Mouse (Mus musculus) CH12.LX (cell line): ENCODE data around the gene Atp1b3. TPM values are rescaled to one million over a fixed set of nuclear protein-coding genes. Genes with fewer than 3 reads are reported as not detected.
"Not testable (repeated sequence)": the region's sequence is repeated elsewhere in the genome, so short reads cannot be mapped to it uniquely, and the experiment has no call there.

ENCODE experiments used
- DNase-seq: peaks from one replicate; pipeline ENCODE4 v3.0.0-alpha.2; 2013; ENCODE audit errors: extremely low read depth
- H3K27ac ChIP-seq: 2 replicates; pipeline ENCODE4 v1.5.1; 2012; ENCODE audit warnings: low read depth, mild to moderate bottlenecking, control low read depth, moderate library complexity; ENCODE audit not compliant: insufficient read depth
- H3K27me3 ChIP-seq: replicated peaks from 2 replicates; pipeline ENCODE3; 2012; ENCODE audit warnings: inconsistent platforms
- H3K36me3 ChIP-seq, 2 experiments: replicated peaks in 1 of 2; 2 replicates each; pipeline versions ENCODE3 to v1.6.1; 2012; ENCODE audit warnings: inconsistent platforms in 1 of 2, low read length in 1 of 2, mild to moderate bottlenecking in 1 of 2, mixed read lengths in 1 of 2, moderate library complexity in 1 of 2; ENCODE audit not compliant: control insufficient read depth in 1 of 2, insufficient read depth in 1 of 2
- H3K4me1 ChIP-seq, 2 experiments: 2 replicates each; pipeline ENCODE4 v1.6.1; 2012; ENCODE audit warnings: inconsistent platforms in 1 of 2, moderate library complexity in 1 of 2; ENCODE audit not compliant: insufficient read depth in 2 of 2, control insufficient read depth in 1 of 2
- H3K4me2 ChIP-seq: 2 replicates; pipeline ENCODE4 v1.6.1; 2012; ENCODE audit warnings: low read depth, mild to moderate bottlenecking, control low read depth; ENCODE audit not compliant: poor library complexity, insufficient read depth, severe bottlenecking
- H3K4me3 ChIP-seq, 3 experiments: fragments of 150-350 bp in 1 of 3; sonication (generic) in 1 of 3; replicated peaks in 1 of 3; 2 replicates each; pipeline versions ENCODE3 to v1.5.1; 2011 to 2012; ENCODE audit warnings: low read depth in 2 of 3, low read length in 2 of 3, mild to moderate bottlenecking in 2 of 3, moderate library complexity in 2 of 3, control low read depth in 1 of 3, improper control_type of control experiment in 1 of 3, inconsistent platforms in 1 of 3, mixed read lengths in 1 of 3; ENCODE audit not compliant: poor library complexity in 1 of 3
- H3K79me2 ChIP-seq: replicated peaks from 2 replicates; pipeline ENCODE4 v1.6.1; 2012; ENCODE audit warnings: mild to moderate bottlenecking, moderate library complexity; ENCODE audit not compliant: control insufficient read depth, poor library complexity, insufficient read depth, severe bottlenecking; ENCODE audit errors: extremely low read depth
- H3K9ac ChIP-seq: 2 replicates; pipeline ENCODE4 v1.6.1; 2012; ENCODE audit warnings: low read depth, mild to moderate bottlenecking, control low read depth, moderate library complexity; ENCODE audit not compliant: insufficient read depth
- H3K9me3 ChIP-seq: replicated peaks from 2 replicates; pipeline ENCODE3; 2012; ENCODE audit warnings: low read length, inconsistent platforms, mixed read lengths
- CHD1 ChIP-seq: IDR thresholded peaks from 2 replicates; pipeline ENCODE4 v1.6.1; 2012; ENCODE audit warnings: low read depth, low read length, improper control_type of control experiment, inconsistent platforms
- E2F4 ChIP-seq: IDR thresholded peaks from 2 replicates; pipeline ENCODE4 v1.6.1; 2011; ENCODE audit warnings: low read depth, low read length, improper control_type of control experiment; ENCODE audit not compliant: insufficient replicate concordance
- ELF1 ChIP-seq: IDR thresholded peaks from 2 replicates; pipeline ENCODE4 v1.6.1; 2014; ENCODE audit warnings: low read depth, mild to moderate bottlenecking, inconsistent platforms, low read length, improper control_type of control experiment
- ETS1 ChIP-seq: conservative IDR thresholded peaks from 2 replicates; pipeline ENCODE4 v1.6.1; 2012; ENCODE audit warnings: low read depth, mild to moderate bottlenecking, inconsistent platforms, low read length, improper control_type of control experiment, moderate library complexity
- GABPA ChIP-seq: IDR thresholded peaks from 2 replicates; pipeline ENCODE4 v1.6.1; 2012; ENCODE audit warnings: low read depth, low read length, improper control_type of control experiment, inconsistent platforms; ENCODE audit not compliant: insufficient replicate concordance
- IRF4 ChIP-seq: IDR thresholded peaks from 2 replicates; pipeline ENCODE4 v1.6.1; 2014; ENCODE audit warnings: low read depth, mild to moderate bottlenecking, inconsistent platforms, low read length, improper control_type of control experiment
- JUN ChIP-seq: IDR thresholded peaks from 2 replicates; pipeline ENCODE4 v1.6.1; 2011; ENCODE audit warnings: low read depth, mild to moderate bottlenecking, low read length, improper control_type of control experiment, moderate library complexity; ENCODE audit not compliant: insufficient read depth
- JUND ChIP-seq: conservative IDR thresholded peaks from 2 replicates; pipeline ENCODE4 v1.6.1; 2011; ENCODE audit warnings: low read depth, low read length, improper control_type of control experiment
- MAFK ChIP-seq: IDR thresholded peaks from 2 replicates; pipeline ENCODE4 v1.6.1; 2011; ENCODE audit warnings: low read length, improper control_type of control experiment; ENCODE audit not compliant: insufficient replicate concordance
- MAZ ChIP-seq: IDR thresholded peaks from 2 replicates; pipeline ENCODE4 v1.6.1; 2012; ENCODE audit warnings: low read depth, mild to moderate bottlenecking, inconsistent platforms, low read length, improper control_type of control experiment, moderate library complexity
- MEF2A ChIP-seq: IDR thresholded peaks from 2 replicates; pipeline ENCODE4 v1.6.1; 2014; ENCODE audit warnings: low read depth, mild to moderate bottlenecking, inconsistent platforms, low read length, improper control_type of control experiment, borderline replicate concordance
- MXI1 ChIP-seq: IDR thresholded peaks from 2 replicates; pipeline ENCODE4 v1.6.1; 2011; ENCODE audit warnings: mild to moderate bottlenecking, low read depth, low read length, improper control_type of control experiment
- NRF1 ChIP-seq: IDR thresholded peaks from 2 replicates; pipeline ENCODE4 v1.6.1; 2014; ENCODE audit warnings: low read depth, mild to moderate bottlenecking, inconsistent platforms, low read length, improper control_type of control experiment, moderate library complexity
- PAX5 ChIP-seq: IDR thresholded peaks from 2 replicates; pipeline ENCODE4 v1.6.1; 2012; ENCODE audit warnings: low read length, inconsistent platforms, mixed read lengths
- POLR2A ChIP-seq: IDR thresholded peaks from 2 replicates; pipeline ENCODE4 v1.6.1; 2011; ENCODE audit warnings: low read depth, mild to moderate bottlenecking, improper control_type of control experiment, low read length
- RAD21 ChIP-seq: IDR thresholded peaks from 2 replicates; pipeline ENCODE4 v1.6.1; 2011; ENCODE audit warnings: low read depth, mild to moderate bottlenecking, low read length, improper control_type of control experiment, moderate library complexity
- RCOR1 ChIP-seq: conservative IDR thresholded peaks from 2 replicates; pipeline ENCODE4 v1.6.1; 2012; ENCODE audit warnings: low read depth, mild to moderate bottlenecking, inconsistent platforms, low read length, improper control_type of control experiment
- SIN3A ChIP-seq: IDR thresholded peaks from 2 replicates; pipeline ENCODE4 v1.6.1; 2012; ENCODE audit warnings: low read length, improper control_type of control experiment, inconsistent platforms
- TBP ChIP-seq: conservative IDR thresholded peaks from 2 replicates; pipeline ENCODE4 v1.6.1; 2011; ENCODE audit warnings: low read depth, low read length, improper control_type of control experiment
- TCF12 ChIP-seq: IDR thresholded peaks from 2 replicates; pipeline ENCODE4 v1.6.1; 2014; ENCODE audit warnings: low read depth, mild to moderate bottlenecking, inconsistent platforms, low read length, improper control_type of control experiment
- USF1 ChIP-seq: IDR thresholded peaks from 2 replicates; pipeline ENCODE4 v1.6.1; 2014; ENCODE audit warnings: low read depth, mild to moderate bottlenecking, inconsistent platforms, low read length, improper control_type of control experiment
- USF2 ChIP-seq: conservative IDR thresholded peaks from 2 replicates; pipeline ENCODE4 v1.6.1; 2011; ENCODE audit warnings: low read depth, low read length, improper control_type of control experiment
- ZC3H11A ChIP-seq: IDR thresholded peaks from 2 replicates; pipeline ENCODE4 v1.6.1; 2012; ENCODE audit warnings: low read depth, mild to moderate bottlenecking, inconsistent platforms, low read length, improper control_type of control experiment
- ZKSCAN1 ChIP-seq: IDR thresholded peaks from 2 replicates; pipeline ENCODE4 v1.6.1; 2012; ENCODE audit warnings: low read depth, inconsistent platforms, low read length, improper control_type of control experiment, borderline replicate concordance
- ZMIZ1 ChIP-seq: IDR thresholded peaks from 2 replicates; pipeline ENCODE4 v1.6.1; 2012; ENCODE audit warnings: low read depth, mild to moderate bottlenecking, inconsistent platforms, low read length, improper control_type of control experiment
- dilution Hi-C: fragments of 300-500 bp; cut with MboI; formaldehyde crosslinking; loops from 2 replicates; pipeline ENCODE4 v1.14.3; 2020; ENCODE audit warnings: low sequenced_read_pairs; ENCODE audit not compliant: extremely low pct_unique_long_range_greater_than_20kb, extremely low pct_ligation_motif_present
- in situ Hi-C: fragments of 300-500 bp; cut with MboI; formaldehyde crosslinking; loops from 3 replicates; pipeline ENCODE4 v1.14.3; 2019; ENCODE audit warnings: low sequenced_read_pairs, low pct_ligation_motif_present, low pct_unique_long_range_greater_than_20kb, mixed read lengths
- polyA plus RNA-seq: library from polyadenylated mRNA; unstranded; fragments of >175 nt; gene quantifications from 2 replicates; pipeline ENCODE4 v1.2.1, GENCODE M21; 2012; ENCODE audit warnings: low read depth; ENCODE audit not compliant: insufficient read length
- total RNA-seq, 2 experiments: library from RNA; depleted of rRNA; stranded (reverse); fragments of 300-350 nt in 1 of 2; fragments of >200 nt in 1 of 2; gene quantifications; 2 replicates each; pipeline ENCODE4 v1.2.3; 2012 to 2014

Atp1b3 gene
- total and polyA plus RNA-seq, 3 experiments: 66.4 to 129 (median 89.8) TPM

DNA sequence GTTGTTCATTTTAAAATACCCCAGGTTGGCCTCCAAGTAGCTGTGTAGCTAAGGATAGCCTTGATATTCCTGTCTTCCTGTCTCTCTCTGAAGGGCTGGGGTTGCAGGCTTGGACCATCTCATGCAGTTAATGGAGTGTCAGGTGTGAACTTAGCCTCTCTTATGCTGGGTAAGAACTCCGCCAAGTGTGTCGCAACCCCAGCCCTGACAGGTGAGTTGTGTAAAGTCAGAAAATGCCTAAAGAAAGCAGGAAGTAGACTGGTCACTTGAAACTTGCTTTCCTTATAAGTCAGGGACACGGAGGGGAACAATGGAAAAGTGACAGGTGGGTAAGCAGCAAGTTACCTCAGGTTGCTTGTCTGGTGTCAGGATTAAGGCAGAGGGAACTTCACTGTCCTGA, 40.1 kb upstream of the Atp1b3 start:
- H3K27ac ChIP-seq: no peak overlapping the region
- dilution Hi-C loops: no loop called here
- no peaks in the 10 kb centered on the region for H3K4me1 ChIP-seq
- H3K27me3 ChIP-seq: no peaks in the 10 kb centered on the region
- no peak overlapping the region for H3K4me2 ChIP-seq
- H3K79me2 ChIP-seq: no peaks in the 10 kb centered on the region
- no peak overlapping the region for H3K9ac ChIP-seq
- no peak overlapping the region for H3K4me3 ChIP-seq
- H3K36me3 ChIP-seq: no peaks in the 10 kb centered on the region
- no peak for TF ChIP-seq MAZ
- no peak for TF ChIP-seq USF2
- no peak for TF ChIP-seq ZC3H11A
- no peak for TF ChIP-seq GABPA
- TF ChIP-seq TBP: no peak
- no peak for TF ChIP-seq RAD21
- TF ChIP-seq POLR2A: no peak
- peaks cover 4% of the 10 kb centered on the region for H3K9me3 ChIP-seq
- no peak for DNase-seq
- in situ Hi-C loops: no loop called here

DNA sequence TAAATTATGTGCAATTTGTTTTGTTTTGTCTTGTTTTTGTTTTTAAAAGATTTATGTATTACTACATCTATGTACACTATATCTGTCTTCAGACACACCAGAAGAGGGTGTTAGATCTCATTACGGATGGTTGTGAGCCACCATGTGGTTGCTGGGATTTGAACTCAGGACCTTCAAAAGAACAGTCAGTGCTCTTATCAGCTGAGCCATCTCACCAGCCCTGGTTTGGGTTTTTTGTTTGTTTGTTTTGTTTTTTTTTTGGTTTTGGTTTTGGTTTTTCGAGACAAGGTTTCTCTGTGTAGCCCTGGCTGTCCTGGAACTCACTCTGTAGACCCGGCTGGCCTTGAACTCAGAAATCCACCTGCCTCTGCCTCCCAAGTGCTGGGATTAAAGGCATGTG, 35.7 kb upstream of the Atp1b3 start:
- H3K4me3 ChIP-seq, H3K9ac ChIP-seq, H3K36me3 ChIP-seq, H3K79me2 ChIP-seq, H3K4me1 ChIP-seq, H3K27ac ChIP-seq, in situ Hi-C loops, H3K4me2 ChIP-seq, H3K27me3 ChIP-seq, dilution Hi-C loops, DNase-seq: not testable (repeated sequence)
- peaks cover 20% of the 10 kb centered on the region for H3K9me3 ChIP-seq

DNA sequence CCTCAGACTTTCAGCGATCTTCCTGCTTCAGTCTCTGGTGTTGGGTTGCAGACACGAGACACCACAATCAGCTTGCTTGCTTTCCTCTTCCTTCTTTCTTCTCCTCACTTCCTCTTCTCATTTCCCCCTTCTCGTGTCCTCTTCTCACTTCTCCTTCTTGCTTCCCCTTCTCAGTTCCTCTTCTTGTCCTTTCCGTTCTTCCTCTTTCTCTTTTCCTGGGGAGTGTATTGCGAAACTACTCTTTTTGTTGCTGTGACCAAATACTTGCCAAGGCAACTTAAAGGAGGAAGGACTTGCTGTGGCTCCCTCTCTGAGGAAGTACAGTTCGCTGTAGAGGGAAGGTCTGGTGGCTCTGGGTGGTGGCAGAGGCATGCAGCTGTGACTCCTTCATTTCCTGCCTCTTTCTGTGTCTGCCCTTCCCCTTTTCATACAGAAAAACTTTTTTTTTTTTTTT, 35.2 kb upstream of the Atp1b3 start:
- DNase-seq: peak; percentile 74
- dilution Hi-C loops: no loop called here
- H3K9ac ChIP-seq: no peak overlapping the region
- TF ChIP-seq MAFK (no peak), ZKSCAN1 (no peak), MEF2A (0 out of 2 replicates have a peak, but pooled peaks have one; percentile 23), ZC3H11A (no peak), TBP (no peak), CHD1 (no peak), MAZ (no peak), JUN (no peak), POLR2A (no peak), JUND (no peak), ELF1 (0 out of 2 replicates have a peak, but pooled peaks have one; percentile 30), GABPA (no peak), USF1 (no peak), PAX5 (no peak), IRF4 (peak; percentile 95), MXI1 (no peak), TCF12 (no peak), RCOR1 (0 out of 2 replicates have a peak, but pooled peaks have one; percentile 48), E2F4 (no peak), SIN3A (no peak), ZMIZ1 (no peak), NRF1 (no peak), ETS1 (no peak)

More for the DNA sequence above, 35.2 kb upstream of the Atp1b3 start:
- H3K9me3 ChIP-seq: peaks cover 20% of the 10 kb centered on the region
- no peak overlapping the region for H3K4me2 ChIP-seq
- H3K4me1 ChIP-seq: peaks cover 0 to 8% of the 10 kb centered on the region in 2 experiments; a peak in 2 of 4 replicates
- no peaks in the 10 kb centered on the region for H3K36me3 ChIP-seq
- in situ Hi-C loops: no loop called here
- H3K27ac ChIP-seq: peak overlapping the region; percentile 60
- no peak overlapping the region for H3K4me3 ChIP-seq
- H3K27me3 ChIP-seq: no peaks in the 10 kb centered on the region
- H3K79me2 ChIP-seq: no peaks in the 10 kb centered on the region
